Mouse (Mus musculus) embryonic facial prominence, embryonic 13.5 days (tissue): ENCODE results near the gene Selenok. TPM values are rescaled to one million over a fixed set of nuclear protein-coding genes. Genes with fewer than 3 reads are reported as not detected.

Experiments
- ATAC-seq: fragments of 200-750 bp; cut with Nextera tagmentation; 2 replicates; pipeline ENCODE4 v1.8.0; 2017; ENCODE audit warnings: low read depth; ENCODE audit not compliant: insufficient number of reproducible peaks, insufficient read depth, low FRiP score, low TSS enrichment
- H3K27ac ChIP-seq: fragments of 300-500 bp; sonication (generic); 2 replicates; pipeline ENCODE4 v1.5.1; 2015; ENCODE audit warnings: moderate library complexity, mild to moderate bottlenecking, inconsistent platforms
- H3K27me3 ChIP-seq: fragments of 300-500 bp; sonication (generic); 2 replicates; pipeline ENCODE4 v1.6.1; 2015; ENCODE audit warnings: mild to moderate bottlenecking, inconsistent platforms
- H3K36me3 ChIP-seq: fragments of 300-500 bp; sonication (generic); 2 replicates; pipeline ENCODE4 v1.6.1; 2015; ENCODE audit warnings: mild to moderate bottlenecking, inconsistent platforms
- H3K4me1 ChIP-seq: fragments of 300-500 bp; sonication (generic); 2 replicates; pipeline ENCODE4 v1.6.1; 2015; ENCODE audit warnings: inconsistent platforms
- H3K4me2 ChIP-seq: fragments of 300-500 bp; sonication (generic); 2 replicates; pipeline ENCODE4 v1.6.1; 2015; ENCODE audit warnings: moderate library complexity, mild to moderate bottlenecking, inconsistent platforms
- H3K4me3 ChIP-seq: fragments of 300-500 bp; sonication (generic); 2 replicates; pipeline ENCODE4 v1.5.1; 2015; ENCODE audit warnings: mild to moderate bottlenecking, inconsistent platforms
- H3K9ac ChIP-seq: fragments of 300-500 bp; sonication (generic); 2 replicates; pipeline ENCODE4 v1.6.1; 2015; ENCODE audit warnings: mild to moderate bottlenecking, inconsistent platforms
- H3K9me3 ChIP-seq: fragments of 300-500 bp; sonication (generic); 2 replicates; pipeline ENCODE4 v1.6.1; 2016; ENCODE audit warnings: inconsistent platforms
- WGBS: fragments of 180-500 bp; shearing (Covaris S2); methylation state at CpG from one replicate; pipeline ENCODE4 v1.1.7; 2015; ENCODE audit warnings: mixed read lengths; 5-methylcytosine and 5-hydroxymethylcytosine counted together
- microRNA-seq: library from miRNA; unstranded; fragments of <30 nt; microRNA quantifications from one replicate; pipeline ENCODE4, GENCODE M21; 2016
- polyA plus RNA-seq: library from polyadenylated mRNA; unstranded; fragments of >200 nt; fragmentation: Nextera tagmentation; extraction: Ambion mirVana; gene quantifications from 2 replicates; pipeline ENCODE4 v1.2.1, GENCODE M21; 2015

The Selenok gene
- polyA plus RNA-seq, 1 experiment from 2014 or later = 308 TPM

- no peaks in the 10 kb centered on the region for H3K36me3 ChIP-seq
- no peak overlapping the region for H3K4me2 ChIP-seq
- H3K9me3 ChIP-seq = no peaks in the 10 kb centered on the region
- no peaks in the 10 kb centered on the region for H3K27me3 ChIP-seq
- no peak overlapping the region for H3K9ac ChIP-seq
- WGBS = 94% methylated on average over 4 of the region's 4 CpGs
- H3K27ac ChIP-seq = no peak overlapping the region
- H3K4me1 ChIP-seq = peaks cover 13% of the 10 kb centered on the region
- ATAC-seq = no peak
- no peak overlapping the region for H3K4me3 ChIP-seq
These were observed 50.3 kb downstream of the Selenok start for GRCm38 (mm10) chr14:30018463-30018801.

- no peaks in the 10 kb centered on the region for H3K36me3 ChIP-seq
- no peak overlapping the region for H3K4me2 ChIP-seq
- no peaks in the 10 kb centered on the region for H3K27me3 ChIP-seq
- no peak overlapping the region for H3K27ac ChIP-seq
- no peak overlapping the region for H3K9ac ChIP-seq
- no peak for ATAC-seq
- WGBS = 91% methylated on average over 6 of the region's 6 CpGs
- peaks cover 13% of the 10 kb centered on the region for H3K4me1 ChIP-seq
- no peaks in the 10 kb centered on the region for H3K9me3 ChIP-seq
- no peak overlapping the region for H3K4me3 ChIP-seq
These were observed 50.7 kb downstream of the Selenok start for GRCm38 (mm10) chr14:30018846-30019245.

GRCm38 (mm10) chr14:30019375-30019774 is 51.3 kb downstream of the Selenok start:
- no peaks in the 10 kb centered on the region for H3K36me3 ChIP-seq
- WGBS = 92% methylated on average over 8 of the region's 8 CpGs
- H3K4me1 ChIP-seq = peaks cover 13% of the 10 kb centered on the region
- no peaks in the 10 kb centered on the region for H3K27me3 ChIP-seq
- H3K9me3 ChIP-seq = no peaks in the 10 kb centered on the region
- H3K27ac ChIP-seq = no peak overlapping the region
- H3K4me3 ChIP-seq = no peak overlapping the region
- no peak for ATAC-seq
- H3K9ac ChIP-seq = no peak overlapping the region
- no peak overlapping the region for H3K4me2 ChIP-seq

- 39% methylated on average over 9 of the region's 9 CpGs for WGBS
- H3K4me2 ChIP-seq = no peak overlapping the region
- H3K27me3 ChIP-seq = no peaks in the 10 kb centered on the region
- ATAC-seq = no peak
- H3K36me3 ChIP-seq = no peaks in the 10 kb centered on the region
- peaks cover 10% of the 10 kb centered on the region for H3K4me1 ChIP-seq
- H3K9me3 ChIP-seq = no peaks in the 10 kb centered on the region
- H3K27ac ChIP-seq = no peak overlapping the region
- no peak overlapping the region for H3K9ac ChIP-seq
- H3K4me3 ChIP-seq = no peak overlapping the region
These were observed 51.9 kb downstream of the Selenok start for GRCm38 (mm10) chr14:30019792-30020575.

GRCm38 (mm10) chr14:30022471-30022870 is 54.4 kb downstream of the Selenok start:
- H3K36me3 ChIP-seq = no peaks in the 10 kb centered on the region
- no peak overlapping the region for H3K9ac ChIP-seq
- no peak for ATAC-seq
- no peak overlapping the region for H3K27ac ChIP-seq
- WGBS = 87% methylated on average over 6 of the region's 6 CpGs
- peaks cover 10% of the 10 kb centered on the region for H3K4me1 ChIP-seq
- H3K4me2 ChIP-seq = no peak overlapping the region
- H3K27me3 ChIP-seq = no peaks in the 10 kb centered on the region
- H3K9me3 ChIP-seq = no peaks in the 10 kb centered on the region
- H3K4me3 ChIP-seq = no peak overlapping the region

- ATAC-seq = no peak
- Histone ChIP-seq H3K27me3 (no peaks in the 10 kb centered on the region), H3K9ac (no peak overlapping the region), H3K4me1 (peaks cover 10% of the 10 kb centered on the region), H3K9me3 (no peaks in the 10 kb centered on the region), H3K4me3 (no peak overlapping the region), H3K27ac (no peak overlapping the region), H3K4me2 (no peak overlapping the region), H3K36me3 (no peaks in the 10 kb centered on the region)
- 63% methylated on average over 7 of the region's 7 CpGs for WGBS
These were observed 56.3 kb downstream of the Selenok start for GRCm38 (mm10) chr14:30024387-30024786.

Small RNAs within 50 kb of the gene (microRNA-seq; reads per million reads assigned to microRNA genes)
- gene Mir6947 = not detected

Other genes starting within 250 kb of the Selenok start
- 43.5 and 46.0 TPM in 2 replicates for gene Cacna2d3, start 246.4 kb upstream of the Selenok start, polyA plus RNA-seq
- gene Actr8, start 10.0 kb downstream of the Selenok start, polyA plus RNA-seq = 67.5 and 73.6 TPM in 2 replicates
- gene Il17rb, start 40.6 kb downstream of the Selenok start, polyA plus RNA-seq = 1.3 and 3.8 TPM in 2 replicates
- 0.45 and 1.4 TPM in 2 replicates for gene Chdh, start 40.7 kb downstream of the Selenok start, polyA plus RNA-seq